Mouse (Mus musculus) C2C12 (cell line): ENCODE results near the gene Rassf10. TPM values are rescaled to one million over a fixed set of nuclear protein-coding genes. Genes with fewer than 3 reads are reported as not detected.

Source experiments
- H3K27me3 ChIP-seq: one replicate; pipeline ENCODE4 v1.6.1; 2011; ENCODE audit not compliant: control insufficient read depth, insufficient read depth, insufficient read length
- H3K36me3 ChIP-seq: one replicate; pipeline ENCODE4 v1.6.1; 2011; ENCODE audit not compliant: control insufficient read depth, insufficient read depth
- H3K4me3 ChIP-seq: one replicate; pipeline ENCODE4 v1.5.1; 2011; ENCODE audit warnings: mild to moderate bottlenecking, control low read depth; ENCODE audit not compliant: poor library complexity, insufficient read depth, severe bottlenecking
- H3K79me2 ChIP-seq: one replicate; pipeline ENCODE4 v1.6.1; 2011; ENCODE audit not compliant: control insufficient read depth, insufficient read depth
- H3K79me3 ChIP-seq: one replicate; pipeline ENCODE4 v1.6.1; 2011; ENCODE audit warnings: low read depth, control low read depth
- H3ac ChIP-seq: one replicate; pipeline ENCODE3; 2011; ENCODE audit warnings: low read depth; ENCODE audit not compliant: control insufficient read depth, insufficient read length
- CEBPB ChIP-seq: IDR thresholded peaks from one replicate; pipeline ENCODE4 v1.6.1; 2011; ENCODE audit warnings: low read depth, mild to moderate bottlenecking, control low read depth, moderate library complexity
- CTCF ChIP-seq: IDR thresholded peaks from one replicate; pipeline ENCODE4 v1.5.1; 2011; ENCODE audit not compliant: control insufficient read depth, insufficient read depth, insufficient read length
- FOSL1 ChIP-seq: IDR thresholded peaks from one replicate; pipeline ENCODE4 v1.8.0; 2011; ENCODE audit warnings: mild to moderate bottlenecking, low read length; ENCODE audit not compliant: poor library complexity, insufficient read depth, severe bottlenecking
- MAX ChIP-seq: IDR thresholded peaks from one replicate; pipeline ENCODE4 v1.6.1; 2011; ENCODE audit warnings: mild to moderate bottlenecking, control low read depth
- MYOD1 ChIP-seq: IDR thresholded peaks from one replicate; pipeline ENCODE4 v1.6.1; 2011; ENCODE audit warnings: low read depth; ENCODE audit not compliant: control insufficient read depth, insufficient read length
- MYOG ChIP-seq: IDR thresholded peaks from one replicate; pipeline ENCODE4 v1.6.1; 2011; ENCODE audit not compliant: control insufficient read depth, insufficient read length; ENCODE audit errors: extremely low read depth
- USF1 ChIP-seq: IDR thresholded peaks from one replicate; pipeline ENCODE4 v1.6.1; 2011; ENCODE audit warnings: low read depth, mild to moderate bottlenecking, control low read depth, moderate library complexity
- polyA plus RNA-seq: library from polyadenylated mRNA; unstranded; fragments of >200 nt; fragmentation: generic; extraction: Trizol; gene quantifications from one replicate; pipeline ENCODE4 v1.2.1, GENCODE M21; 2012; ENCODE audit warnings: missing spikeins

The Rassf10 gene
- polyA plus RNA-seq, 1 experiment = not detected

DNA sequence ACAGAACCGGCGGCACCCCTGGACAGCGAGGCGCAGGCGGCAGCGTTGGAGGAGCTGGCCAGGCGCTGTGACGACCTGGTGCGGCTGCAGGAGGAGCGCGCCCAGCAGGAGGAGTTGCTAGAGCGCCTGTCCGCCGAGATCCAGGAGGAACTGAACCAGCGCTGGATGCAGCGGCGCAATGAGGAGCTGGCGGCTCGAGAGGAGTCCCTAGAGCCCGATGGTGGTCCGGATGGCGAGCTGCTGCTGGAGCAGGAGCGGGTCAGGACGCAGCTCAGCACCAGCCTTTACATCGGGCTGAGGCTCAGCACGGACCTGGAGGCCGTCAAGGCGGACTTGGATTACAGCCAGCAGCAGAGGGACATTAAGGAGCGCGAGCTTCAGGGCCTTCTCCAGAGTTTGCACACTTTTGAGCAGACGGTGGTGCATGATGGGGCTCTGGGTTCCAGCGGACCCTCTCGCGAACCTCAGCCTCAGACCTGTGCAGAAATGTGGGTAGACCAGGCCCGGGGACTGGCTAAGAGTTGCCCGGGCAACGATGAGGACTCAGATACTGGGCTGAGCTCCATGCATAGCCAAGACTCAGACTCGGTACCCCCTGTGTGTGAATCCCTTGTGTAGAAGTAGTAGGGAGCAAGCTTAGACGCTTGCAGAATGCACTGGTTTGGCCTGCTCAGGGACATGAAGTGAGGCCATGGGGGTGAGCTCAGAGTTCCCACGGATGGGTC is 1.5 kb downstream of the Rassf10 start:
- Histone ChIP-seq H3K27me3 (peaks cover 41% of the 10 kb centered on the region), H3K79me3 (no peaks in the 10 kb centered on the region), H3K36me3 (no peaks in the 10 kb centered on the region), H3K79me2 (no peaks in the 10 kb centered on the region), H3ac (no peak overlapping the region), H3K4me3 (no peak overlapping the region)
- TF ChIP-seq MAX (no peak), MYOD1 (no peak), CEBPB (no peak), CTCF (no peak), MYOG (no peak), USF1 (no peak), FOSL1 (no peak)

DNA sequence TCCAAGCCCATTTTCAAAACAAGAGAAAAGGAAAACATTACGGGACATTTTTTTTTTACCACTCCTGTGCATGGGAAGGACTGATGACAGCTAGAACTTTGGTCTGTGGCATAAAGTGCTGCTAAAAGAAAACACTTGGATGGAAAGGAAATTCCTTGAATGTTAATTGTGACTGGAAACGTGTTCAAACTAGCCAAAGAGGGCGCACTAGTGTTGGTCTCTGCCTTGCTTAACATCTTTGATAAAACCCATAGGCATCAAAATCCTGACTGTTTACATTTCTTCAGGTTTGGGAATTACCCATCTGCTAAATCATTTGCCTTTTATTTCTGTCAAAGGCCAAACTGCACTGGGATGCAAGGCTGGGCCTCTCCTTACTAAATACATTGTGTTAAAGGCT is 2.2 kb downstream of the Rassf10 start:
- Histone ChIP-seq H3K4me3 (no peak overlapping the region), H3K36me3 (no peaks in the 10 kb centered on the region), H3K79me2 (no peaks in the 10 kb centered on the region), H3K79me3 (no peaks in the 10 kb centered on the region), H3ac (no peak overlapping the region), H3K27me3 (peaks cover 34% of the 10 kb centered on the region)
- TF ChIP-seq MYOD1 = no peak
- no peak for TF ChIP-seq CTCF
- TF ChIP-seq MAX = no peak
- no peak for TF ChIP-seq MYOG
- no peak for TF ChIP-seq FOSL1
- no peak for TF ChIP-seq CEBPB
- TF ChIP-seq USF1 = no peak

DNA sequence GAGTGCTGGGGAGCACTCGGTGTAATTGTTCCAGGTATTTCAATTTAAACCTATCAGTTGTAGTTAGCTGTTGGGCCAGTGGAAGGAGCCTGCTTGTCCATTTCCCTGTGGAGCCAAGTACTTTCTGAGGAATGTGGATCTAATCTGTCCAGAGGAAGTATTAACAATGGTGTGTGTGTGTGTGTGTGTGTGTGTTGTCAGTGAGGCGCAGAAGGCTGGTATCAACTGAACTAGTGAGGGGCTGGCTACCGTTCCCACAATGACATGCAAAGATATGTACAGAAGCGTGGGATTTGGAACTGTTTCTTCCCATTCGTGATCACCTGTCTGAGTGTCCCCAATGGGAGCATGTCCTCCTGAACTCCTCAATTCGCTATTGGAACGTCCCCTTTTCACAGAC is 3.2 kb downstream of the Rassf10 start:
- H3K36me3 ChIP-seq = no peaks in the 10 kb centered on the region
- TF ChIP-seq USF1 (no peak), CEBPB (no peak), MAX (no peak), CTCF (no peak), MYOG (no peak), MYOD1 (no peak), FOSL1 (no peak)
- no peaks in the 10 kb centered on the region for H3K79me3 ChIP-seq
- peaks cover 33% of the 10 kb centered on the region for H3K27me3 ChIP-seq
- no peak overlapping the region for H3K4me3 ChIP-seq
- H3K79me2 ChIP-seq = no peaks in the 10 kb centered on the region
- H3ac ChIP-seq = no peak overlapping the region

DNA sequence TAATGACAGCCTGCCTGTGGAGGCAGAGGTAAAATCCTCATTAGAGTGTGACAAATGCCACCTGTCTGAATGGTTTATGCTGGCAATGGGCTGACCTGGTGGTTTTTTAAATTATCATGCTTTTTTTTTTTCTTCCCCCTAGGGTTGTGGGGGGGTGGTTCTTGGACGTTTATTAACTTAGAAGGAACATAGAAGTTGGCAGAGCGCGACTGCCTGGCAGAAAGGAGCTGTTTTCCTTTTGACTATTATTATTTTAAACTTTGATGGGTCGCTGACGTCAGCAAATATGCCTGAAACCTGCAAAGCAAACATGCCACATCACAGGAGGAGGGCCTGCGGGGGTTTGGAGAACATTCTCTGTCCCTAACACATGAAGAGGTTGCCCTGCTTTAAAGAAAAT is 3.9 kb downstream of the Rassf10 start:
- H3K4me3 ChIP-seq = no peak overlapping the region
- H3K36me3 ChIP-seq = no peaks in the 10 kb centered on the region
- H3K79me2 ChIP-seq = no peaks in the 10 kb centered on the region
- H3K79me3 ChIP-seq = no peaks in the 10 kb centered on the region
- H3ac ChIP-seq = no peak overlapping the region
- H3K27me3 ChIP-seq = peaks cover 33% of the 10 kb centered on the region
- TF ChIP-seq FOSL1 (no peak), MAX (no peak), MYOD1 (no peak), CEBPB (no peak), USF1 (no peak), MYOG (no peak), CTCF (no peak)

DNA sequence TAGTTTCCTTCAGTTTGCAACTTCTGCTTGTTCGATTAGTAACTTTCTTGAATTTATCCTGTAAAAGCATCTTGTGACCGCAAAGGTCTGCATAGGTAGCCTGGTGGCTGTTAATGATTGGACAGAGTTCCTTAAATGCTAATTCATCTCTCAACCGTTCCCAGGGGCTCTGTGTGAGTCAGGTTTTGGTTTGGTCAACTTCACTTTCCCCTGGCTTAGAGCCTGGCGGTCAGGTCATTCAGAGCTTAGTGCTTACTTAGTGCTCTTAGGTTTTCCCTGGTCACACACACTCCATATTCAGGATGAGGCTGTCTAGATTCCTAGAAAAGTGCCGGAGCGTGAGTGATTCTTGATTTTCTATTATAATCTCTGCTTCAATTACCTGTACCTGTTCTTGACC is 12.6 kb downstream of the Rassf10 start:
- Histone ChIP-seq H3K79me3 (no peaks in the 10 kb centered on the region), H3K36me3 (no peaks in the 10 kb centered on the region), H3K4me3 (no peak overlapping the region), H3K79me2 (no peaks in the 10 kb centered on the region), H3ac (no peak overlapping the region), H3K27me3 (peaks cover 4% of the 10 kb centered on the region)
- TF ChIP-seq MYOG (no peak), FOSL1 (no peak), MYOD1 (no peak), CEBPB (no peak), USF1 (no peak), CTCF (no peak), MAX (no peak)

DNA sequence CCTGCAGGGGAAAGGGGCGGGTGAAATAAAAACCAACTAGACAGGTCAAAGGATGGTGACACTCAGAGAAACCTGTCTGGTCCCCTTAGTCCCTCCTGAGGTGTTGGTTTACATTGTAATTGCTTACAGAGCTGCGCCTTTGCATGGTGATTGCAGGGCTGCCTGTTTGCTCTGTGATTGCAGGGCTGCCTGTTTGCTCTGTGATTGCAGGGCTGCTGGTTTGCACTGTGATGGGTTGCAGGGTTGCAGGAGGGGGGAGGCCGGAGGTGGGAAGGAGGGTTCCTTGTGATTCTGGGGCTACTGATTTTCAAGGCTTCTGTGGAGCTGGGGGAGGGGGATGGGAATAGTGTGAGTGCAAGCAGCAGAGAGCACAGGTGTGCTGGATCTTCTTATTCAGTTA is 13.0 kb downstream of the Rassf10 start:
- TF ChIP-seq MYOG (no peak), CTCF (no peak), USF1 (no peak), CEBPB (no peak), MYOD1 (no peak), FOSL1 (no peak), MAX (no peak)
- H3K79me3 ChIP-seq = no peaks in the 10 kb centered on the region
- H3K79me2 ChIP-seq = no peaks in the 10 kb centered on the region
- H3K36me3 ChIP-seq = no peaks in the 10 kb centered on the region
- no peak overlapping the region for H3K4me3 ChIP-seq
- H3K27me3 ChIP-seq = peaks cover 4% of the 10 kb centered on the region
- no peak overlapping the region for H3ac ChIP-seq
